Mouse (Mus musculus) urinary bladder, postnatal 0 days (tissue): ENCODE results near the gene Lamc2. TPM values are rescaled to one million over a fixed set of nuclear protein-coding genes. Genes with fewer than 3 reads are reported as not detected.

Source experiments
- polyA plus RNA-seq: library from polyadenylated mRNA; unstranded; fragments of >200 nt; fragmentation: Nextera tagmentation; extraction: Ambion mirVana; gene quantifications from 2 replicates; pipeline ENCODE4 v1.2.1, GENCODE M21; 2015

Lamc2 gene
- polyA plus RNA-seq: 30.8 and 31.7 TPM in 2 replicates

GRCm38 (mm10) chr1:153185828-153186803 lies at the start of gene Lamc2:
Gene Lamc2 (minus strand): TSS chr1:153186447.

Other genes starting within 250 kb of the Lamc2 start
- 2.0 and 2.7 TPM in 2 replicates for gene Nmnat2, start 231.5 kb downstream of the Lamc2 start, polyA plus RNA-seq
- 72.9 and 87.3 TPM in 2 replicates for gene Lamc1, start 146.3 kb upstream of the Lamc2 start, polyA plus RNA-seq
- gene Shcbp1l, start 238.7 kb upstream of the Lamc2 start, polyA plus RNA-seq: 0.07 TPM in 1 of 2 replicates, not detected in the other